Mouse (Mus musculus) liver, adult 2 months (tissue): ENCODE measurements around the gene Ear14. TPM values are rescaled to one million over a fixed set of nuclear protein-coding genes. Genes with fewer than 3 reads are reported as not detected.
"Not testable (repeated sequence)": the region's sequence is repeated elsewhere in the genome, so short reads cannot be mapped to it uniquely, and the experiment has no call there.

Experiments
- DNase-seq: peaks from one replicate; pipeline ENCODE4 v3.0.0-alpha.2; 2011; ENCODE audit warnings: low read depth, low spot score; ENCODE audit errors: extremely low read depth
- H3K27ac ChIP-seq: fragments of 200-500 bp; replicated peaks from 2 replicates; pipeline ENCODE4 v1.5.1; 2012; ENCODE audit warnings: low read depth, mild to moderate bottlenecking, control low read depth, inconsistent platforms, low read length; ENCODE audit not compliant: insufficient read depth
- H3K27me3 ChIP-seq: fragments of 200-500 bp; 2 replicates; pipeline ENCODE4 v1.6.1; 2012; ENCODE audit warnings: mild to moderate bottlenecking, moderate library complexity, low read length, inconsistent platforms; ENCODE audit not compliant: control insufficient read depth, insufficient read depth
- H3K36me3 ChIP-seq: fragments of 200-500 bp; 2 replicates; pipeline ENCODE4 v1.6.1; 2012; ENCODE audit warnings: low read length, inconsistent platforms; ENCODE audit not compliant: control insufficient read depth, insufficient read depth
- H3K4me1 ChIP-seq: fragments of 200-500 bp; 2 replicates; pipeline ENCODE4 v1.6.1; 2011; ENCODE audit warnings: low read length; ENCODE audit not compliant: control insufficient read depth, insufficient read depth
- H3K4me3 ChIP-seq: fragments of 200-500 bp; 2 replicates; pipeline ENCODE4 v1.5.1; 2011; ENCODE audit warnings: low read depth, mild to moderate bottlenecking, control low read depth, low read length, moderate library complexity; ENCODE audit not compliant: insufficient read depth
- H3K79me2 ChIP-seq: fragments of 200-500 bp; 2 replicates; pipeline ENCODE4 v1.6.1; 2012; ENCODE audit warnings: inconsistent platforms, mild to moderate bottlenecking, low read length, moderate library complexity; ENCODE audit not compliant: control insufficient read depth, insufficient read depth
- H3K9ac ChIP-seq: fragments of 200-500 bp; 2 replicates; pipeline ENCODE4 v1.6.1; 2012; ENCODE audit warnings: low read depth, mild to moderate bottlenecking, control low read depth, inconsistent platforms, low read length
- CTCF ChIP-seq: fragments of 200-500 bp; IDR thresholded peaks from 2 replicates; pipeline ENCODE4 v1.5.1; 2011; ENCODE audit warnings: low read depth, low read length, control low read depth
- POLR2A ChIP-seq: fragments of 200-500 bp; IDR thresholded peaks from 2 replicates; pipeline ENCODE4 v1.6.1; 2011; ENCODE audit warnings: low read length, control low read depth; ENCODE audit not compliant: insufficient read depth; ENCODE audit errors: extremely low read depth
- WGBS: fragments of 180-500 bp; shearing (Covaris S2); methylation state at CpG from one replicate; pipeline ENCODE4 v1.1.7; 2018; 5-methylcytosine and 5-hydroxymethylcytosine counted together
- polyA plus RNA-seq: library from polyadenylated mRNA; depleted of rRNA; stranded (reverse); fragments of >200 nt; gene quantifications from 2 replicates; pipeline ENCODE4 v1.2.3, GENCODE M21; 2012
- total RNA-seq: library from RNA; depleted of rRNA; stranded (reverse); fragments of >200 nt; gene quantifications from 2 replicates; pipeline ENCODE4 v1.2.3, GENCODE M21; 2014

Gene Ear14
- total and polyA plus RNA-seq, 2 experiments = not detected

GRCm38 (mm10) chr14:51165435-51165834 is 37.8 kb upstream of the Ear14 start:
- H3K27ac ChIP-seq = no peak overlapping the region
- WGBS = 100% methylated on average over 1 of the region's 1 CpGs
- TF ChIP-seq POLR2A (no peak), CTCF (no peak)
- H3K79me2 ChIP-seq = no peaks in the 10 kb centered on the region
- H3K27me3 ChIP-seq = no peaks in the 10 kb centered on the region
- DNase-seq = no peak
- no peak overlapping the region for H3K9ac ChIP-seq
- no peak overlapping the region for H3K4me3 ChIP-seq
- H3K4me1 ChIP-seq = no peaks in the 10 kb centered on the region; the same call in 1 of the 2 replicates
- H3K36me3 ChIP-seq = no peaks in the 10 kb centered on the region

- Histone ChIP-seq H3K27ac (no peak overlapping the region), H3K4me3 (no peak overlapping the region), H3K9ac (no peak overlapping the region), H3K27me3 (no peaks in the 10 kb centered on the region), H3K79me2 (no peaks in the 10 kb centered on the region), H3K36me3 (no peaks in the 10 kb centered on the region), H3K4me1 (no peaks in the 10 kb centered on the region; the same call in 1 of the 2 replicates)
- DNase-seq = peak; percentile 3
- TF ChIP-seq POLR2A (no peak), CTCF (no peak)
Measured at GRCm38 (mm10) chr14:51166068-51166467, 37.1 kb upstream of the Ear14 start.

GRCm38 (mm10) chr14:51172095-51172865 is 30.9 kb upstream of the Ear14 start:
- not testable (repeated sequence) for H3K9ac ChIP-seq, H3K27me3 ChIP-seq, H3K4me1 ChIP-seq, H3K4me3 ChIP-seq, H3K79me2 ChIP-seq, H3K36me3 ChIP-seq, H3K27ac ChIP-seq
- TF ChIP-seq CTCF = peak; percentile 64
- WGBS = 34% methylated on average over 9 of the region's 9 CpGs
- peak; percentile 15 for DNase-seq

GRCm38 (mm10) chr14:51172947-51173346 is 30.2 kb upstream of the Ear14 start:
- H3K27me3 ChIP-seq, H3K4me1 ChIP-seq, H3K36me3 ChIP-seq, H3K27ac ChIP-seq, DNase-seq, H3K4me3 ChIP-seq, H3K9ac ChIP-seq, H3K79me2 ChIP-seq: not testable (repeated sequence)
- 60% methylated on average over 4 of the region's 4 CpGs for WGBS

GRCm38 (mm10) chr14:51173843-51174242 is 29.3 kb upstream of the Ear14 start:
- Histone ChIP-seq H3K4me3 (no peak overlapping the region), H3K27ac (no peak overlapping the region), H3K79me2 (no peaks in the 10 kb centered on the region), H3K36me3 (no peaks in the 10 kb centered on the region), H3K27me3 (no peaks in the 10 kb centered on the region), H3K4me1 (no peaks in the 10 kb centered on the region), H3K9ac (no peak overlapping the region)
- DNase-seq = no peak
- 91% methylated on average over 4 of the region's 4 CpGs for WGBS
- TF ChIP-seq CTCF (no peak), POLR2A (no peak)

GRCm38 (mm10) chr14:51181051-51181450 is 22.1 kb upstream of the Ear14 start:
- not testable (repeated sequence) for H3K27me3 ChIP-seq, H3K9ac ChIP-seq, H3K27ac ChIP-seq, H3K4me3 ChIP-seq, H3K79me2 ChIP-seq, H3K36me3 ChIP-seq, H3K4me1 ChIP-seq, DNase-seq
- 73% methylated on average over 2 of the region's 2 CpGs for WGBS
